9 mouse cellular contexts compared by ENCODE assay signal in the genomic region with DNA sequence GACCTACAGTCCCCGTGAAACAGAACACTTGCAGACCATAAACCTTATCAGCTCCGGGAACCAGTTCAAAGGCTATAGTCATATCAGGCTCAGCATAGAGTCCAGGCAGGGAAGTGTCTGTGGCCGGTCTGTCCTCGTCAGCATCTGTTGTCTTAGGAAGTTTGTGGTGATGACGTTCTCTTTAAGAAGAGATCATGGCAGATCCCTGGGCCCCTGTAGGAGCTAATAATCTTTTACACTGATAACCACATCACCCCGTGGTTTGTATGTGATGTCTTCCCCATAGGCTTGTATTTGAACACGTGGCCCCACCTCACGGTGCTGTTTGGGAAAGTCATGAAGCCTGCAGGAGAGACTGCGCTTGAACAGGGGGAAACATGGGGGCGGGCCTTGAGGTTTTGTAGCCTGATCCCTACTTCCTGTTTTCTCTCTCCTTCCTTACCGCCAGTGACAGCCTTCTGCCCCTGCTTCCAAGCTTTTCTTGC. TPM values are rescaled to one million over a fixed set of nuclear protein-coding genes. Genes with fewer than 3 reads are reported as not detected.
DNase-seq lines count a peak whose midpoint lies in the region; ATAC-seq and TF ChIP-seq lines count a peak whose summit lies in the region.
"Had no signal": no experiment of that assay in that cellular context is flagged by ENCODE, and none has a peak within 500 bp of the region (broad histone marks: within the 10 kb centered on the region; RNA-seq: fewer than 3 reads in every experiment).

No protein-coding gene starts in this region.

- intact Hi-C loops in heart, postnatal 10 days (cut with DNase I), result no loop called here
- intact Hi-C loops in left cerebral cortex, postnatal 14 days (cut with DNase I), result no loop called here

- 84% methylated on average over 11 of the region's 11 CpGs for WGBS in hindbrain, postnatal 0 days
- WGBS in forebrain, postnatal 0 days, result 87% methylated on average over 11 of the region's 11 CpGs

- DNase-seq in testis, postnatal 14 days (ENCODE audit: low spot score), result no peak
- peak; percentile 29 to 34 for DNase-seq in heart, postnatal 10 days
- DNase-seq in hindbrain, postnatal 0 days (ENCODE audit: low spot score), result no peak
- DNase-seq in forebrain, postnatal 0 days, result no peak
- no peak for DNase-seq in left cerebral cortex, postnatal 14 days (ENCODE audit: low spot score in 2 of 2)
- DNase-seq: adrenal gland, postnatal 10 days had no signal

- no peak overlapping the region for H3K9ac ChIP-seq in hindbrain, postnatal 0 days (replicated peaks; ENCODE audit: low read length)
- H3K9ac ChIP-seq in forebrain, postnatal 0 days, result no peak overlapping the region

- no peak overlapping the region for H3K4me2 ChIP-seq in hindbrain, postnatal 0 days (ENCODE audit: low read depth, low read length)
- H3K4me2 ChIP-seq in forebrain, postnatal 0 days (ENCODE audit: low read depth), result no peak overlapping the region

- peak; percentile 78 for ATAC-seq in megakaryocyte, adult 5-6 weeks (ENCODE audit: poor library complexity, severe bottlenecking)
- no peak for ATAC-seq in hindbrain, postnatal 0 days
- ATAC-seq in forebrain, postnatal 0 days, result no peak

- no peak overlapping the region for H3K4me3 ChIP-seq in testis, adult 2 months (ENCODE audit: control insufficient read depth, low read depth, low read length)
- no peak overlapping the region for H3K4me3 ChIP-seq in hindbrain, postnatal 0 days (ENCODE audit: low read length)
- no peak overlapping the region for H3K4me3 ChIP-seq in forebrain, postnatal 0 days (ENCODE audit: low read depth, low read length)
- H3K4me3 ChIP-seq: midbrain, embryonic 10.5 days had no signal

- peak overlapping the region; percentile 19; the same call in 1 of the 2 replicates for H3K27ac ChIP-seq in testis, adult 2 months (ENCODE audit: control insufficient read depth, insufficient read depth, low read depth, low read length)
- no peak overlapping the region for H3K27ac ChIP-seq in hindbrain, postnatal 0 days
- H3K27ac ChIP-seq in forebrain, postnatal 0 days (ENCODE audit: low read depth, low read length), result no peak overlapping the region
- H3K27ac ChIP-seq: midbrain, embryonic 10.5 days had no signal

- TF ChIP-seq POLR2A in testis, adult 2 months (IDR thresholded peaks at IDR 0.05; ENCODE audit: control insufficient read depth, low read depth, low read length), result no peak

- no peak for TF ChIP-seq CTCF in testis, adult 2 months (IDR thresholded peaks at IDR 0.05; ENCODE audit: control insufficient read depth, insufficient read depth, insufficient replicate concordance, low read depth, low read length)
- TF ChIP-seq CTCF in hindbrain, postnatal 0 days (IDR thresholded peaks at IDR 0.05; ENCODE audit: low read depth), result no peak
- TF ChIP-seq CTCF in forebrain, postnatal 0 days (IDR thresholded peaks at IDR 0.05; ENCODE audit: low read depth), result no peak

- no peaks in the 10 kb centered on the region for H3K27me3 ChIP-seq in testis, adult 2 months (ENCODE audit: control insufficient read depth, insufficient read depth, low read length)
- no peaks in the 10 kb centered on the region for H3K27me3 ChIP-seq in hindbrain, postnatal 0 days (ENCODE audit: insufficient read depth, low read length)
- no peaks in the 10 kb centered on the region for H3K27me3 ChIP-seq in forebrain, postnatal 0 days (ENCODE audit: insufficient read depth, low read length)

- no peaks in the 10 kb centered on the region for H3K36me3 ChIP-seq in testis, adult 2 months (ENCODE audit: control insufficient read depth, insufficient read depth, low read length)
- no peaks in the 10 kb centered on the region for H3K36me3 ChIP-seq in hindbrain, postnatal 0 days (ENCODE audit: insufficient read depth, low read length)
- no peaks in the 10 kb centered on the region for H3K36me3 ChIP-seq in forebrain, postnatal 0 days (ENCODE audit: insufficient read depth)
- H3K36me3 ChIP-seq: midbrain, embryonic 10.5 days had no signal

- no peaks in the 10 kb centered on the region for H3K9me3 ChIP-seq in hindbrain, postnatal 0 days (ENCODE audit: low read length)
- no peaks in the 10 kb centered on the region for H3K9me3 ChIP-seq in forebrain, postnatal 0 days (ENCODE audit: low read length)
- H3K9me3 ChIP-seq: midbrain, embryonic 10.5 days had no signal

- H3K4me1 ChIP-seq in testis, adult 2 months (ENCODE audit: control insufficient read depth, insufficient read depth, low read length), result peaks cover 3% of the 10 kb centered on the region; the same call in 1 of the 2 replicates
- no peaks in the 10 kb centered on the region for H3K4me1 ChIP-seq in hindbrain, postnatal 0 days (ENCODE audit: insufficient read depth, low read length)
- H3K4me1 ChIP-seq in forebrain, postnatal 0 days (ENCODE audit: insufficient read depth), result no peaks in the 10 kb centered on the region

RNA-seq across cellular contexts. Expression of gene Ccn2, which starts 40.1 kb away (rescaled TPM):
- 26.7 and 32.8 TPM in 2 replicates for polyA plus RNA-seq in testis, adult 2 months (2012; rRNA removed)
- total RNA-seq in heart, postnatal 10 days (2021), result 10 to 100 TPM; 68.0 to 97.9 TPM
- 0.36 TPM in 1 of 2 replicates, not detected in the other for total RNA-seq in megakaryocyte, adult 5-6 weeks (2015)
- total RNA-seq in megakaryocyte, adult 5-6 weeks (2017), result 0.12 TPM in 1 of 2 replicates, not detected in the other
- total RNA-seq in hindbrain, postnatal 0 days (2014; rRNA removed), result 7.2 and 7.7 TPM in 2 replicates
- polyA plus RNA-seq in hindbrain, postnatal 0 days (2015; fragmentation: Nextera tagmentation; extraction: Ambion mirVana), result 4.7 and 5.3 TPM in 2 replicates
- total RNA-seq in forebrain, postnatal 0 days (2014; rRNA removed), result 13.7 and 18.6 TPM in 2 replicates
- polyA plus RNA-seq in forebrain, postnatal 0 days (2015; fragmentation: Nextera tagmentation; extraction: Ambion mirVana), result 2.9 and 4.4 TPM in 2 replicates
- total RNA-seq in left cerebral cortex, postnatal 14 days (2021), result 10 to 100 TPM; 30.4 to 35.1 TPM

Comparison
In these comparisons a context has a peak if more than half of its experiments do, and no peak if none do; other contexts are left out.
1. DNase-seq: peak in heart, postnatal 10 days (2 of 2); none in testis, postnatal 14 days (single experiment), hindbrain, postnatal 0 days (single experiment), forebrain, postnatal 0 days (single experiment) and left cerebral cortex, postnatal 14 days (0 of 2).